Mouse (Mus musculus): ENCODE measurements around the gene Sdhd.

- TF ChIP-seq MAX (IDR thresholded peaks at IDR 0.05; ENCODE audit: low read length), result no peak
- no peak for TF ChIP-seq POLR2AphosphoS5 (IDR thresholded peaks at IDR 0.05; ENCODE audit: borderline replicate concordance, low read depth, low read length)
- TF ChIP-seq ETS1 (IDR thresholded peaks at IDR 0.05; ENCODE audit: low read depth, low read length), result no peak
- TF ChIP-seq CTCF (IDR thresholded peaks at IDR 0.05 in 2 of 3, conservative IDR thresholded peaks at IDR 0.05 in 1 of 3; ENCODE audit: control insufficient read depth in 1 of 3, insufficient read depth in 1 of 3, low read depth in 2 of 3, low read length in 3 of 3, poor library complexity in 1 of 3, severe bottlenecking in 1 of 3), result no peak
- no peak for TF ChIP-seq POLR2A (IDR thresholded peaks at IDR 0.05; ENCODE audit: control insufficient read depth in 1 of 2, insufficient read depth in 1 of 2, low read depth in 1 of 2, low read length in 2 of 2, poor library complexity in 1 of 2)
- no peak for TF ChIP-seq ZNF384 (IDR thresholded peaks at IDR 0.05; ENCODE audit: low read depth, low read length)
Observed at GRCm38 (mm10) chr9:50586955-50587354, 16.7 kb downstream of the Sdhd start.

Measured in MEL (cell line).